Mouse (Mus musculus): Measurements from ENCODE around the gene Elf4. TPM values are rescaled to one million over a fixed set of nuclear protein-coding genes. Genes with fewer than 3 reads are reported as not detected.
A peak's percentile ranks its signal among the peaks of the same experiment; 100 is the strongest.

Elf4 gene
- polyA plus RNA-seq (2015; fragmentation: Nextera tagmentation; extraction: Ambion mirVana) = 9.9 TPM in 2 replicates

GRCm38 (mm10) chrX:48462754-48463507, at the start of gene Elf4:
TSS of gene Elf4 (minus strand) at chrX:48463132.
- DNase-seq (ENCODE audit: low spot score) = peak; percentile 64

- DNase-seq (ENCODE audit: low spot score) = no peak
Measured at GRCm38 (mm10) chrX:48493763-48494162, 30.8 kb upstream of the Elf4 start.

GRCm38 (mm10) chrX:48481687-48482086, 18.8 kb upstream of the Elf4 start:
- no peak for DNase-seq (ENCODE audit: low spot score)

- DNase-seq (ENCODE audit: low spot score) = no peak
Measured at GRCm38 (mm10) chrX:48481095-48481494, 18.2 kb upstream of the Elf4 start.

GRCm38 (mm10) chrX:48467355-48467946, 4.5 kb upstream of the Elf4 start:
- DNase-seq (ENCODE audit: low spot score) = no peak

- DNase-seq (ENCODE audit: low spot score) = no peak
Measured at GRCm38 (mm10) chrX:48466174-48466573, 3.2 kb upstream of the Elf4 start.

- DNase-seq (ENCODE audit: low spot score) = no peak
Measured at GRCm38 (mm10) chrX:48464436-48464835, 1.5 kb upstream of the Elf4 start.

GRCm38 (mm10) chrX:48463636-48464035, 704 bp upstream of the Elf4 start:
- DNase-seq (ENCODE audit: low spot score) = no peak

- DNase-seq (ENCODE audit: low spot score) = no peak
Measured at GRCm38 (mm10) chrX:48462297-48462696, 635 bp downstream of the Elf4 start.

GRCm38 (mm10) chrX:48461006-48461405, 1.9 kb downstream of the Elf4 start:
- DNase-seq (ENCODE audit: low spot score) = no peak

- no peak for DNase-seq (ENCODE audit: low spot score)
Measured at GRCm38 (mm10) chrX:48460496-48460895, 2.4 kb downstream of the Elf4 start.

- DNase-seq (ENCODE audit: low spot score) = no peak
Measured at GRCm38 (mm10) chrX:48456956-48457355, 6.0 kb downstream of the Elf4 start.

- DNase-seq (ENCODE audit: low spot score) = peak; percentile 40
Measured at GRCm38 (mm10) chrX:48455018-48455417, 7.9 kb downstream of the Elf4 start.

GRCm38 (mm10) chrX:48454495-48454878, 8.4 kb downstream of the Elf4 start:
- no peak for DNase-seq (ENCODE audit: low spot score)

- DNase-seq (ENCODE audit: low spot score) = peak; percentile 80
Measured at GRCm38 (mm10) chrX:48453736-48454494, 9.0 kb downstream of the Elf4 start.

GRCm38 (mm10) chrX:48452931-48453673, 9.8 kb downstream of the Elf4 start:
- DNase-seq (ENCODE audit: low spot score) = no peak

GRCm38 (mm10) chrX:48452231-48452890, 10.6 kb downstream of the Elf4 start:
- peak; percentile 34 for DNase-seq (ENCODE audit: low spot score)

GRCm38 (mm10) chrX:48449646-48450045, 13.3 kb downstream of the Elf4 start:
- DNase-seq (ENCODE audit: low spot score) = no peak

GRCm38 (mm10) chrX:48444677-48445076, 18.3 kb downstream of the Elf4 start:
- DNase-seq (ENCODE audit: low spot score) = no peak

GRCm38 (mm10) chrX:48441954-48442353, 21.0 kb downstream of the Elf4 start:
- no peak for DNase-seq (ENCODE audit: low spot score)

- DNase-seq (ENCODE audit: low spot score) = no peak
Measured at GRCm38 (mm10) chrX:48441548-48441947, 21.4 kb downstream of the Elf4 start.

All from thymus, postnatal 0 days (tissue).